Mouse (Mus musculus): ENCODE results near the gene Skap1. TPM values are rescaled to one million over a fixed set of nuclear protein-coding genes. Genes with fewer than 3 reads are reported as not detected.
"Not testable (repeated sequence)": the region's sequence is repeated elsewhere in the genome, so short reads cannot be mapped to it uniquely, and the experiment has no call there.

Skap1 gene
- polyA plus RNA-seq, 2 experiments from 2014 or later, result 652 to 757 TPM

GRCm38 (mm10) chr11:96703813-96704212 lies 239.4 kb downstream of the Skap1 start:
- no peak for ATAC-seq

- ATAC-seq, result no peak
These were observed 246.9 kb downstream of the Skap1 start for GRCm38 (mm10) chr11:96711268-96711667.

GRCm38 (mm10) chr11:96711670-96712069 lies 247.3 kb downstream of the Skap1 start:
- no peak for ATAC-seq

- ATAC-seq, result no peak
These were observed 249.0 kb downstream of the Skap1 start for GRCm38 (mm10) chr11:96713210-96714005.

- ATAC-seq, result no peak
These were observed 249.6 kb downstream of the Skap1 start for GRCm38 (mm10) chr11:96714011-96714410.

- not testable (repeated sequence) for ATAC-seq
These were observed 250.8 kb downstream of the Skap1 start for GRCm38 (mm10) chr11:96715168-96715567.

GRCm38 (mm10) chr11:96718609-96719008 lies 254.2 kb downstream of the Skap1 start:
- ATAC-seq, result no peak

GRCm38 (mm10) chr11:96725833-96726232 lies 261.4 kb downstream of the Skap1 start:
- no peak for ATAC-seq

- no peak for ATAC-seq
These were observed 264.2 kb downstream of the Skap1 start for GRCm38 (mm10) chr11:96728577-96728976.

- no peak for ATAC-seq
These were observed 265.1 kb downstream of the Skap1 start for GRCm38 (mm10) chr11:96729462-96729861.

- no peak for ATAC-seq
These were observed 265.9 kb downstream of the Skap1 start for GRCm38 (mm10) chr11:96730327-96730726.

- no peak for ATAC-seq
These were observed 268.3 kb downstream of the Skap1 start for GRCm38 (mm10) chr11:96732657-96733056.

GRCm38 (mm10) chr11:96735908-96736307 lies 271.5 kb downstream of the Skap1 start:
- ATAC-seq, result no peak

- ATAC-seq, result no peak
These were observed 272.0 kb downstream of the Skap1 start for GRCm38 (mm10) chr11:96736361-96736760.

- no peak for ATAC-seq
These were observed 273.5 kb downstream of the Skap1 start for GRCm38 (mm10) chr11:96737673-96738471.

GRCm38 (mm10) chr11:96740796-96741195 lies 276.4 kb downstream of the Skap1 start:
- ATAC-seq, result no peak

- no peak for ATAC-seq
These were observed 277.6 kb downstream of the Skap1 start for GRCm38 (mm10) chr11:96741995-96742394.

GRCm38 (mm10) chr11:96743000-96743399 lies 278.6 kb downstream of the Skap1 start:
- ATAC-seq, result no peak

GRCm38 (mm10) chr11:96743891-96744290 lies 279.5 kb downstream of the Skap1 start:
- no peak for ATAC-seq

GRCm38 (mm10) chr11:96746648-96747047 lies 282.3 kb downstream of the Skap1 start:
- ATAC-seq, result no peak

GRCm38 (mm10) chr11:96747555-96747954 lies 283.2 kb downstream of the Skap1 start:
- no peak for ATAC-seq

- ATAC-seq, result no peak
These were observed 290.9 kb downstream of the Skap1 start for GRCm38 (mm10) chr11:96755298-96755697.

GRCm38 (mm10) chr11:96757421-96757820 lies 293.0 kb downstream of the Skap1 start:
- no peak for ATAC-seq

GRCm38 (mm10) chr11:96758402-96758801 lies 294.0 kb downstream of the Skap1 start:
- ATAC-seq, result no peak

All from CD4-positive, CD25-positive, alpha-beta regulatory T cell, adult 4 months (primary cell).